Mouse (Mus musculus) C2C12 (cell line): ENCODE data around the gene Drd4. TPM values are rescaled to one million over a fixed set of nuclear protein-coding genes. Genes with fewer than 3 reads are reported as not detected.

Source experiments
- H3K27me3 ChIP-seq: one replicate; pipeline ENCODE4 v1.6.1; 2011; ENCODE audit not compliant: control insufficient read depth, insufficient read depth, insufficient read length
- H3K36me3 ChIP-seq: one replicate; pipeline ENCODE4 v1.6.1; 2011; ENCODE audit not compliant: control insufficient read depth, insufficient read depth
- H3K4me3 ChIP-seq: one replicate; pipeline ENCODE4 v1.5.1; 2011; ENCODE audit warnings: mild to moderate bottlenecking, control low read depth; ENCODE audit not compliant: poor library complexity, insufficient read depth, severe bottlenecking
- H3K79me2 ChIP-seq: one replicate; pipeline ENCODE4 v1.6.1; 2011; ENCODE audit not compliant: control insufficient read depth, insufficient read depth
- H3K79me3 ChIP-seq: one replicate; pipeline ENCODE4 v1.6.1; 2011; ENCODE audit warnings: low read depth, control low read depth
- H3ac ChIP-seq: one replicate; pipeline ENCODE3; 2011; ENCODE audit warnings: low read depth; ENCODE audit not compliant: control insufficient read depth, insufficient read length
- CEBPB ChIP-seq: IDR thresholded peaks from one replicate; pipeline ENCODE4 v1.6.1; 2011; ENCODE audit warnings: low read depth, mild to moderate bottlenecking, control low read depth, moderate library complexity
- CTCF ChIP-seq: IDR thresholded peaks from one replicate; pipeline ENCODE4 v1.5.1; 2011; ENCODE audit not compliant: control insufficient read depth, insufficient read depth, insufficient read length
- FOSL1 ChIP-seq: IDR thresholded peaks from one replicate; pipeline ENCODE4 v1.8.0; 2011; ENCODE audit warnings: mild to moderate bottlenecking, low read length; ENCODE audit not compliant: poor library complexity, insufficient read depth, severe bottlenecking
- MAX ChIP-seq: IDR thresholded peaks from one replicate; pipeline ENCODE4 v1.6.1; 2011; ENCODE audit warnings: mild to moderate bottlenecking, control low read depth
- MYOD1 ChIP-seq: IDR thresholded peaks from one replicate; pipeline ENCODE4 v1.6.1; 2011; ENCODE audit warnings: low read depth; ENCODE audit not compliant: control insufficient read depth, insufficient read length
- MYOG ChIP-seq: IDR thresholded peaks from one replicate; pipeline ENCODE4 v1.6.1; 2011; ENCODE audit not compliant: control insufficient read depth, insufficient read length; ENCODE audit errors: extremely low read depth
- USF1 ChIP-seq: IDR thresholded peaks from one replicate; pipeline ENCODE4 v1.6.1; 2011; ENCODE audit warnings: low read depth, mild to moderate bottlenecking, control low read depth, moderate library complexity
- polyA plus RNA-seq: library from polyadenylated mRNA; unstranded; fragments of >200 nt; fragmentation: generic; extraction: Trizol; gene quantifications from one replicate; pipeline ENCODE4 v1.2.1, GENCODE M21; 2012; ENCODE audit warnings: missing spikeins

Drd4 gene
- polyA plus RNA-seq, 1 experiment, result 0.01 TPM

- Histone ChIP-seq H3K79me3 (no peaks in the 10 kb centered on the region), H3K79me2 (no peaks in the 10 kb centered on the region), H3ac (no peak overlapping the region), H3K27me3 (no peaks in the 10 kb centered on the region), H3K36me3 (no peaks in the 10 kb centered on the region), H3K4me3 (no peak overlapping the region)
- TF ChIP-seq MYOG (no peak), CEBPB (no peak), CTCF (no peak), USF1 (no peak)
Measured at GRCm38 (mm10) chr7:141335682-141336081, 43.9 kb downstream of the Drd4 start.

- Histone ChIP-seq H3K27me3 (no peaks in the 10 kb centered on the region), H3K36me3 (no peaks in the 10 kb centered on the region), H3K79me3 (no peaks in the 10 kb centered on the region), H3K79me2 (no peaks in the 10 kb centered on the region), H3ac (no peak overlapping the region), H3K4me3 (no peak overlapping the region)
- TF ChIP-seq CEBPB (no peak), MYOD1 (no peak), FOSL1 (no peak), CTCF (no peak), MYOG (no peak), MAX (no peak), USF1 (no peak)
Measured at GRCm38 (mm10) chr7:141336296-141336695, 44.5 kb downstream of the Drd4 start.

- TF ChIP-seq CEBPB (no peak), FOSL1 (no peak), MAX (no peak), MYOG (no peak), CTCF (no peak), USF1 (no peak)
- no peak overlapping the region for H3ac ChIP-seq
- H3K4me3 ChIP-seq, result no peak overlapping the region
Measured at GRCm38 (mm10) chr7:141337716-141338416, 46.1 kb downstream of the Drd4 start.

GRCm38 (mm10) chr7:141338576-141339131, 46.8 kb downstream of the Drd4 start, which contains the start of gene Eps8l2:
Gene Eps8l2, plus strand, starts transcription at chr7:141338880.
- TF ChIP-seq CTCF, result no peak
- no peak for TF ChIP-seq CEBPB
- no peak for TF ChIP-seq MAX
- no peak for TF ChIP-seq MYOG
- no peak for TF ChIP-seq MYOD1
- TF ChIP-seq FOSL1, result no peak
- no peak for TF ChIP-seq USF1
- no peak within 1 kb of the TSS for H3K4me3 ChIP-seq

More at GRCm38 (mm10) chr7:141337716-141338416, 46.1 kb downstream of the Drd4 start:
- H3K36me3 ChIP-seq, result no peaks in the 10 kb centered on the region
- no peaks in the 10 kb centered on the region for H3K79me2 ChIP-seq
- H3K27me3 ChIP-seq, result no peaks in the 10 kb centered on the region
- H3K79me3 ChIP-seq, result no peaks in the 10 kb centered on the region

GRCm38 (mm10) chr7:141339215-141339920, 47.6 kb downstream of the Drd4 start:
- no peaks in the 10 kb centered on the region for H3K27me3 ChIP-seq
- no peaks in the 10 kb centered on the region for H3K79me2 ChIP-seq
- TF ChIP-seq MAX (no peak), FOSL1 (no peak), USF1 (no peak), MYOG (no peak)
- H3K36me3 ChIP-seq, result no peaks in the 10 kb centered on the region
- no peak overlapping the region for H3K4me3 ChIP-seq
- peak overlapping the region; percentile 14 for H3ac ChIP-seq
- H3K79me3 ChIP-seq, result no peaks in the 10 kb centered on the region

More at GRCm38 (mm10) chr7:141338576-141339131, 46.8 kb downstream of the Drd4 start, which contains the start of gene Eps8l2:
- Histone ChIP-seq H3K79me3 (no peaks in the 10 kb centered on the region), H3K27me3 (no peaks in the 10 kb centered on the region), H3K36me3 (no peaks in the 10 kb centered on the region), H3K79me2 (no peaks in the 10 kb centered on the region), H3ac (peak within 1 kb of the TSS; percentile 14)
